Mouse (Mus musculus) spleen, postnatal 36 days (tissue): ENCODE results near the gene Rack1.
"Not testable (repeated sequence)": the region's sequence is repeated elsewhere in the genome, so short reads cannot be mapped to it uniquely, and the experiment has no call there.

Experiments
- DNase-seq, 2 experiments: peaks; one replicate each; pipeline ENCODE4 v3.0.0; 2022; ENCODE audit warnings: low spot score in 2 of 2, mixed read lengths in 1 of 2

The Rack1 gene

GRCm38 (mm10) chr11:48799921-48800701 lies at the start of gene Rack1:
TSS of gene Rack1 (plus strand) at chr11:48800332.
- DNase-seq = peak; percentile 87

- no peak for DNase-seq
Measured at GRCm38 (mm10) chr11:48750428-48750827, 49.7 kb upstream of the Rack1 start.

- DNase-seq = not testable (repeated sequence)
Measured at GRCm38 (mm10) chr11:48753534-48753933, 46.6 kb upstream of the Rack1 start.

- DNase-seq = no peak
Measured at GRCm38 (mm10) chr11:48759021-48759420, 41.1 kb upstream of the Rack1 start.

GRCm38 (mm10) chr11:48764119-48764518 lies 36.0 kb upstream of the Rack1 start:
- DNase-seq = no peak

- DNase-seq = no peak
Measured at GRCm38 (mm10) chr11:48767195-48767876, 32.8 kb upstream of the Rack1 start.

GRCm38 (mm10) chr11:48771691-48772090 lies 28.4 kb upstream of the Rack1 start:
- DNase-seq = no peak

- DNase-seq = peak in 1 of 2 experiments; percentile 37
Measured at GRCm38 (mm10) chr11:48774443-48775298, 25.5 kb upstream of the Rack1 start.

- no peak for DNase-seq
Measured at GRCm38 (mm10) chr11:48775483-48775882, 24.6 kb upstream of the Rack1 start.

- peak in 1 of 2 experiments; percentile 33 for DNase-seq
Measured at GRCm38 (mm10) chr11:48776664-48777063, 23.5 kb upstream of the Rack1 start.

- no peak for DNase-seq
Measured at GRCm38 (mm10) chr11:48777303-48777702, 22.8 kb upstream of the Rack1 start.

- peak; percentile 46 to 56 for DNase-seq
Measured at GRCm38 (mm10) chr11:48779450-48779849, 20.7 kb upstream of the Rack1 start.

- DNase-seq = no peak
Measured at GRCm38 (mm10) chr11:48782243-48782642, 17.9 kb upstream of the Rack1 start.

- DNase-seq = peak; percentile 86 to 88
Measured at GRCm38 (mm10) chr11:48787455-48788211, 12.5 kb upstream of the Rack1 start.

GRCm38 (mm10) chr11:48788311-48789089 lies 11.6 kb upstream of the Rack1 start:
- peak; percentile 54 to 73 for DNase-seq

GRCm38 (mm10) chr11:48789215-48789614 lies 10.9 kb upstream of the Rack1 start:
- no peak for DNase-seq

GRCm38 (mm10) chr11:48789973-48790823 lies 9.9 kb upstream of the Rack1 start:
- DNase-seq = peak; percentile 70 to 78

GRCm38 (mm10) chr11:48790946-48791345 lies 9.2 kb upstream of the Rack1 start:
- no peak for DNase-seq

- not testable (repeated sequence) for DNase-seq
Measured at GRCm38 (mm10) chr11:48791894-48792293, 8.2 kb upstream of the Rack1 start.

GRCm38 (mm10) chr11:48793184-48793583 lies 6.9 kb upstream of the Rack1 start:
- no peak for DNase-seq
